8 mouse cellular contexts compared by ENCODE assay signal in the genomic region with DNA sequence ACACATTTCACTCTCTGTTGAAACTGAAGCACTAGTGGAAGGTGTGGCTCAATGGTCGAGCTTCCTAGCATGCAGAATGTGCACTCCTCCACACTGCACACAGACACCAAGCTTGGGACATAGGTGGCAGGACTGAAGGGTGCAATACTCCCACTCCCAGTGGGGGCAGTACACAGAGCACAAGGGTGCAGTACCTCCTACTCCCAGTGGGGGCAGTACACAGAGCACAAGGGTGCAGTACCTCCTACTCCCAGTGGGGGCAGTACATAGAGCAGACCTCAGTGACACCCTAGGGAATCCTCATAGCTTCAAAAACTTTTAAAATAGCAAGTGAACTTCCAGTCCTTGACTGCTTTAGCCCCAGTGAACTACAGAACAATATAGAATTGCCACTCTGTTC. TPM values are rescaled to one million over a fixed set of nuclear protein-coding genes. Genes with fewer than 3 reads are reported as not detected.
DNase-seq lines count a peak whose midpoint lies in the region; TF ChIP-seq lines count a peak whose summit lies in the region.

No protein-coding gene starts in this region.

- TF ChIP-seq CTCF in cortical plate, adult 2 months (IDR thresholded peaks at IDR 0.05; ENCODE audit: extremely low read depth, insufficient read depth, low read length) = peak; percentile 81

- no peaks in the 10 kb centered on the region for H3K4me1 ChIP-seq in cortical plate, adult 2 months (ENCODE audit: control insufficient read depth, insufficient read depth, low read length)

- no peak for TF ChIP-seq POLR2A in cortical plate, adult 2 months (IDR thresholded peaks at IDR 0.05; ENCODE audit: extremely low read depth, insufficient read depth, low read length)

- no peak overlapping the region for H3K4me3 ChIP-seq in cortical plate, adult 2 months (ENCODE audit: insufficient read depth, low read length)

- DNase-seq in embryo, embryonic 11 days = peak; percentile 16
- DNase-seq in embryo, embryonic 10.5 days (ENCODE audit: low spot score) = no peak
- peak; percentile 44 for DNase-seq in urinary bladder, postnatal 14 days (ENCODE audit: low spot score)
- DNase-seq in urinary bladder, adult 2 months (ENCODE audit: low spot score) = no peak
- DNase-seq in kidney, postnatal 25 days = peak; percentile 43 to 47
- peak; percentile 72 to 85 for DNase-seq in monocyte, adult 2 months (ENCODE audit: low read depth in 1 of 2, low spot score in 2 of 2)
- DNase-seq in thymus, postnatal 0 days (ENCODE audit: low spot score) = peak; percentile 64

- H3K27ac ChIP-seq in cortical plate, adult 2 months (ENCODE audit: insufficient read depth, low read length) = no peak overlapping the region

RNA-seq across cellular contexts. Expression of a gene that starts 10.5 kb away (rescaled TPM):
- 51.5 and 60.7 TPM in 2 replicates for polyA plus RNA-seq in urinary bladder, adult 2 months (2012; rRNA removed)
- 65.3 and 71.6 TPM in 2 replicates for polyA plus RNA-seq in cortical plate, adult 2 months (2012; rRNA removed)
- polyA plus RNA-seq in thymus, postnatal 0 days (2015; fragmentation: Nextera tagmentation; extraction: Ambion mirVana) = 37.7 and 38.4 TPM in 2 replicates

RNA-seq across cellular contexts. Expression of a gene that starts 10.5 kb away (rescaled TPM):
- polyA plus RNA-seq in urinary bladder, adult 2 months (2012; rRNA removed) = 75.2 and 112 TPM in 2 replicates
- 82.7 and 85.5 TPM in 2 replicates for polyA plus RNA-seq in cortical plate, adult 2 months (2012; rRNA removed)
- 132 and 135 TPM in 2 replicates for polyA plus RNA-seq in thymus, postnatal 0 days (2015; fragmentation: Nextera tagmentation; extraction: Ambion mirVana)

Comparison
In these comparisons a context has a peak if more than half of its experiments do, and no peak if none do; other contexts are left out.
1. DNase-seq: peak in embryo, embryonic 11 days (single experiment), urinary bladder, postnatal 14 days (single experiment), kidney, postnatal 25 days (2 of 2), monocyte, adult 2 months (2 of 2) and thymus, postnatal 0 days (single experiment); none in embryo, embryonic 10.5 days (single experiment) and urinary bladder, adult 2 months (single experiment).